20 mouse cellular contexts compared by ENCODE assay signal in genomic region chr6:121517726-121518125, GRCm38 (mm10). TPM values are rescaled to one million over a fixed set of nuclear protein-coding genes. Genes with fewer than 3 reads are reported as not detected.
"Had no signal": no experiment of that assay in that cellular context is flagged by ENCODE, and none has a peak within 500 bp of the region (broad histone marks: within the 10 kb centered on the region; RNA-seq: fewer than 3 reads in every experiment).

No protein-coding gene starts in this region.

- H3K27ac ChIP-seq: neural tube, embryonic 12.5 days; neural tube, embryonic 13.5 days; neural tube, embryonic 15.5 days; stomach, embryonic 15.5 days; stomach, postnatal 0 days had no signal

- DNase-seq: retina, postnatal 1 day; right cerebral cortex, adult 18-20 months; right cerebral cortex, postnatal 14 days; right cerebral cortex, postnatal 25 days; right cerebral cortex, postnatal 4 days; spleen, adult 18-20 months; thymus, adult 18-20 months; thymus, adult 2 months; thymus, postnatal 14 days; thymus, postnatal 25 days; thymus, postnatal 36 days; thymus, postnatal 4 days had no signal

- H3K9ac ChIP-seq: neural tube, embryonic 12.5 days; neural tube, embryonic 13.5 days; neural tube, embryonic 15.5 days; stomach, embryonic 15.5 days had no signal

- H3K27me3 ChIP-seq: neural tube, embryonic 12.5 days; neural tube, embryonic 13.5 days; neural tube, embryonic 15.5 days; stomach, embryonic 15.5 days had no signal

- H3K4me1 ChIP-seq: neural tube, embryonic 12.5 days; neural tube, embryonic 15.5 days; stomach, embryonic 15.5 days had no signal

- H3K4me2 ChIP-seq: neural tube, embryonic 12.5 days; neural tube, embryonic 13.5 days; neural tube, embryonic 15.5 days; stomach, embryonic 15.5 days had no signal

- H3K9me3 ChIP-seq: neural tube, embryonic 12.5 days; neural tube, embryonic 13.5 days; neural tube, embryonic 15.5 days; stomach, embryonic 15.5 days had no signal

- H3K4me3 ChIP-seq: neural tube, embryonic 12.5 days; neural tube, embryonic 13.5 days; neural tube, embryonic 15.5 days; stomach, embryonic 15.5 days had no signal

- H3K36me3 ChIP-seq: neural tube, embryonic 12.5 days; neural tube, embryonic 13.5 days; neural tube, embryonic 15.5 days; stomach, embryonic 15.5 days had no signal

RNA-seq across cellular contexts. Expression of gene Iqsec3, which starts 44.2 kb away (rescaled TPM):
- total RNA-seq: neutrophil, adult 5-6 weeks had no signal
- polyA plus RNA-seq: spleen, adult 2 months; thymus, postnatal 0 days had no signal
